Mouse (Mus musculus) ES-Bruce4 (cell line): ENCODE measurements at regions not wholly inside any gene's neighbourhood (a gene's known extent, or its start where the extent isn't known, plus 50 kb on each side); places are given as distances from the start of the nearest gene placed in this dataset.

Source experiments
- CTCF ChIP-seq: IDR thresholded peaks from one replicate; pipeline ENCODE4 v1.8.1; 2011; ENCODE audit warnings: low read depth, low read length
- EP300 ChIP-seq: IDR thresholded peaks from 2 replicates; pipeline ENCODE4 v1.6.1; 2011; ENCODE audit warnings: low read depth, low read length; ENCODE audit not compliant: insufficient read depth
- POLR2A ChIP-seq: IDR thresholded peaks from one replicate; pipeline ENCODE4 v1.8.1; 2011; ENCODE audit warnings: low read length; ENCODE audit not compliant: insufficient read depth

- TF ChIP-seq CTCF, result no peak
- TF ChIP-seq POLR2A, result no peak
- no peak for TF ChIP-seq EP300
Measured at GRCm38 (mm10) chr12:112339481-112340179, 149.6 kb upstream of the A530016L24Rik start.
